Mouse (Mus musculus): ENCODE data around the gene Fam166b.

Gene Fam166b

GRCm38 (mm10) chr4:43380951-43381350, 48.0 kb downstream of the Fam166b start:
- DNase-seq (ENCODE audit: low spot score) = no peak

- no peak for DNase-seq (ENCODE audit: low spot score)
Observed at GRCm38 (mm10) chr4:43379601-43380000, 49.3 kb downstream of the Fam166b start.
